Mouse (Mus musculus) ZHBTc4 (cell line): ENCODE results near the gene Trpt1.

Experiments used
- DNase-seq: peaks from one replicate; pipeline ENCODE4 v3.0.0-alpha.2; 2011; ENCODE audit warnings: low read depth, low spot score

The Trpt1 gene

DNA sequence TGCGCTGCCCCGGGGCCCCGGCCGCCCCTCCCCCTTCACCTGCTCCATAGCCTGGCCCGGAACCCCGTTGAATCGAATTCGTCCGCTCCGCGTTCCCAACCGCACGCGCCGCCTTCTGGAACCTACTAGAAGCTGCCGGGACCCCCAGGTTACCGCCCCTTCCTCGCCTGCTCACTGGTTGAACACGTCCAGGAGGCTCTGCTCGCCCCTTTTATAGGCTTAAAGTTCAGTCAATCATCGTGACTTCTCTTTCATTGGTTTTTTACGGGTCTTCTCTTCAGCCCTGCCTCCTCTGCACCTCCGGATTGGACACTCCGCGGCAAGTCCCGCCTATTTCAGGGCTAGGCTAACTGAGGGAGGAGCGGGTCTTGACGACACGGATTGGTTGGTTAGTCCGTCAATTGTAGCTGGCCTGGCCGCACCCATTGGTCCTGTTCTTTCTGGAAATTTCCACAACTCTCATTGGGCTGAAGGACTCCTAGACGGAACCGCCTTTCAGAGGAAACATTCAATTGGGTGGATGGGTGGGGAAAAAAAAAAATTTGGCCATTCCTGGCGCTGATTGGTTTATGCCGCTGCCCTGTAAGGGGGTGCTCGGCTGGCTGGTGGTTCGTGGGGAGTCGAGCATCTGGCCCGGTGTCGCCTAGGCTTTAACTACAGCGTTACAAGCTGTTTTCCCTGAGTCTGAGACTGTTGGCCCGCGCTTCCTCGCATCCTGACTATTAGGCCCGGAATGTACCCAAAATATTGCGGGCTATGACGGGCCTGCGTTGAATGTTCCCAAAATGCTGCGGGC lies 44.1 kb downstream of the Trpt1 start, which contains the start of gene Stip1:
Gene Stip1 (minus strand): TSS at position 127 of the 796 bp plus-strand sequence.
- DNase-seq: peak; percentile 100

GRCm38 (mm10) chr19:7040637-7041130 lies 44.8 kb downstream of the Trpt1 start:
- DNase-seq: no peak

DNA sequence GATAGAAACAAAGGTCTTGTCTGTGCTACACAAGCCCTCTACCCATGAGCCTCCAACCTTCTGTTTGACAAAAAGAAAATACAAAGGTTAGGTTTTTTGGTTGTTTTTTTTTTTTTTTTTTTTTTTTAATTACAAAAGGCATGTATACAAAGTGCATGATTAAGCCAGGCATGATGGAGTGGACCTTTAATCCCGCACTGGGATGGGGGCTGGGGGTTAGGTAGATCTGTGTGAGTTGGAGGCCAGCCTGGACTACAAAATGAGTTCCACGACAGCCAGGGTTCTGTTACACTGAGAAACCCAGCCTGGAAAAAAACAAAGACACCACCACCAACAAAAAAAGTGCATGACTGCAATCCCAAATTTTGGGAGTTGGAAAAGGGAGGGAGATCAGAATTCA lies 45.2 kb downstream of the Trpt1 start:
- DNase-seq: no peak

- no peak for DNase-seq
Measured at GRCm38 (mm10) chr19:7044279-7044678, 48.3 kb downstream of the Trpt1 start.

DNA sequence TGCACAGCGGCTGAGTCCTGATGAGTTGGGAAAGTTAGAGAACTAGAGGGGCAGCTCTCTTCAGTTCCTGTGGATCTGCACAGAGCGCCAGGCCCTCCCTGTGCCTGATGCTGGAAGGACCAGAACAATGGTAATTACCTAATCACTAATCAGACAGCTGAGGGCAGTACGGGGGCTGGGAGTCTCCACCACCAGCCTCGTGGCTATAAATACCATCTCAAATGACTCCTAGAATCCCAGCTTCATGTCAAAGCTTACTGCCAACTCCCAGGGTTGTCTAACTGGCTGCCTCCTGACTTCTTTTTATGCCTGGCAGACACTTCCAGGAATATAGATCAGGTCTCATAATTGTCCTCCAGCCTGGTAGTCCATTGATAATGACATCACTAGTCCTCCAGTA lies 48.8 kb downstream of the Trpt1 start:
- no peak for DNase-seq
